Mouse (Mus musculus) midbrain, postnatal 0 days (tissue): ENCODE measurements around the gene Zswim8. TPM values are rescaled to one million over a fixed set of nuclear protein-coding genes. Genes with fewer than 3 reads are reported as not detected.

Experiments
- ATAC-seq: fragments of 200-750 bp; cut with Nextera tagmentation; 2 replicates; pipeline ENCODE4 v1.8.0; 2017; ENCODE audit warnings: moderate number of reproducible peaks, mild to moderate bottlenecking, moderate TSS enrichment, moderate library complexity; ENCODE audit not compliant: low FRiP score
- DNase-seq: peaks from one replicate; pipeline ENCODE4 v3.0.0-alpha.2; 2015; ENCODE audit warnings: low spot score
- H3K27ac ChIP-seq: fragments of 300-500 bp; sonication (generic); 2 replicates; pipeline ENCODE4 v1.5.1; 2014; ENCODE audit warnings: low read depth, mild to moderate bottlenecking, low read length, mixed read lengths
- H3K27me3 ChIP-seq: fragments of 300-500 bp; sonication (generic); 2 replicates; pipeline ENCODE4 v1.6.1; 2014; ENCODE audit warnings: low read length, control low read depth, mixed read lengths; ENCODE audit not compliant: insufficient read depth
- H3K36me3 ChIP-seq: fragments of 300-500 bp; sonication (generic); 2 replicates; pipeline ENCODE4 v1.6.1; 2014; ENCODE audit warnings: low read length, control low read depth, mixed read lengths; ENCODE audit not compliant: insufficient read depth
- H3K4me1 ChIP-seq: fragments of 300-500 bp; sonication (generic); 2 replicates; pipeline ENCODE4 v1.6.1; 2014; ENCODE audit warnings: mild to moderate bottlenecking, control low read depth, antibody characterized with exemption, low read length, mixed read lengths; ENCODE audit not compliant: insufficient read depth
- H3K4me2 ChIP-seq: fragments of 300-500 bp; sonication (generic); 2 replicates; pipeline ENCODE4 v1.6.1; 2014; ENCODE audit warnings: low read depth, mild to moderate bottlenecking, low read length, mixed read lengths; ENCODE audit not compliant: poor library complexity, severe bottlenecking
- H3K4me3 ChIP-seq: fragments of 300-500 bp; sonication (generic); 2 replicates; pipeline ENCODE4 v1.5.1; 2014; ENCODE audit warnings: low read depth, mild to moderate bottlenecking, low read length, moderate library complexity
- H3K9ac ChIP-seq: fragments of 300-500 bp; sonication (generic); replicated peaks from 2 replicates; pipeline ENCODE4 v1.6.1; 2014; ENCODE audit warnings: mild to moderate bottlenecking, low read length, moderate library complexity, mixed read lengths; ENCODE audit not compliant: poor library complexity, severe bottlenecking
- H3K9me3 ChIP-seq: fragments of 300-500 bp; sonication (generic); 2 replicates; pipeline ENCODE4 v1.6.1; 2016; ENCODE audit warnings: low read length, control low read depth
- CTCF ChIP-seq: IDR thresholded peaks from 2 replicates; pipeline ENCODE4 v1.5.1; 2016; ENCODE audit warnings: antibody characterized with exemption, mild to moderate bottlenecking
- WGBS: fragments of 180-500 bp; shearing (Covaris S2); extraction: QIAGEN DNeasy Blood & Tissue Kit; methylation state at CpG from one replicate; pipeline ENCODE4 v1.1.7; 2014; 5-methylcytosine and 5-hydroxymethylcytosine counted together
- polyA plus RNA-seq: library from polyadenylated mRNA; unstranded; fragments of >200 nt; fragmentation: Nextera tagmentation; extraction: Ambion mirVana; gene quantifications from 2 replicates; pipeline ENCODE4 v1.2.1, GENCODE M21; 2015
- total RNA-seq: library from RNA; depleted of rRNA; stranded (reverse); fragments of >200 nt; gene quantifications from 2 replicates; pipeline ENCODE4 v1.2.3, GENCODE M21; 2014

Zswim8 gene
- total and polyA plus RNA-seq, 2 experiments from 2014 or later: 37.8 to 183 TPM

DNA sequence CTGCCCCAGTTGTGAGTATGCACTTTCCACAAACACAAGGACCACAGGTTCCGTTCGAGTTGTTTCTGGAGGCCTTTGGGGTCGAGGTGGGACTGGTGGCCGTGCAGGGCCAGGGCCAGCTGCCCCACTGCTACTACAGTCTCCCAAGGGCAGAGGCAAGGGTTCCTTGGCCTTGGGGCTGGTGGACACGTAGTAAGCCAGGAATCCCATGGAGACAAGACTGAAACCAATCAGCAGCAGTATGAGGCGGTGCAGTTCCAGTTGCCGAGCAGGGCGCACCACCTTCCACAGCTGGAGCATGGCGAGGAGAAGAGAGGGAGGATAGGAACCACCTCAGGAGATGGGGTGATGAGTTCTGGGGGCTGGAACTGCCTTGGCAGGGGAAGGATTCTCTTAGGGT lies 22.5 kb downstream of the Zswim8 start:
- no peak for DNase-seq
- H3K36me3 ChIP-seq: peaks cover 50% of the 10 kb centered on the region
- WGBS: 90% methylated on average over 9 of the region's 9 CpGs

DNA sequence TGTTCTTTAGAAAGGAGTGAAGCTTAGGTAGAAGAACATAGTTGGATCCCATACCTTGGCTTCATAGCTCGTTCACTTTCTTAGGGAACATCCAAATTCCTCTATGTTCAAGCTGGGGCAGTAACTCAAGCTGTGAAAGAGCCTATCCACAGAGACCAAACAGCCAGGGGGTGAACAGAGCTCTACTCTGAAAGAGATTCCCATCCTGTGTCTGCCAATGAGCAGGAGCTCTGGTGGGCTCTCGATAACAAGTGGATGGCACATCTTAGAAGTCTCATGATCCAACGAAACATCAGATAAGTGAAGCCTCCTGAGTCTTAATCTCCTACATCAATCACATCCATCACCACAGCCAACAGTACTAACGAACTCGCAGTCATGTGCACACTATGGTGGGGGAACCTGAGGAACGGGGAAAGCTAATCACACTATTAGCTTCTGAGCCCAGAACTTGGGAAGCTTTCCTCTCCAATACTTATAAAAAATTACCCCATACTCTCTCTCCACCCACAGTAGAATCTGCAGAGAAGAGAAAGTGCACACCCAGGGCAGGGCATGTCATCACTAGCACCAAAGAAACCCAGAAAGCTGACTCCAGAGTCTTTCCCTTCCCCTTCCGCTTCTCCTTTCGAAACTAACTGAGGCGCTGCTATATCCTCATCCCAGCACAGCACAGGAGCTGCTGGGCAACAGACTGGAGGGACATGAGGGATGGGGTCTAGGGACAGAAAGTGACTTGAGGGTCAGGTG lies 23.7 kb downstream of the Zswim8 start:
- H3K4me2 ChIP-seq: no peak overlapping the region
- no peaks in the 10 kb centered on the region for H3K27me3 ChIP-seq
- H3K4me1 ChIP-seq: peaks cover 5% of the 10 kb centered on the region
- no peak overlapping the region for H3K27ac ChIP-seq
- H3K4me3 ChIP-seq: no peak overlapping the region
- ATAC-seq: no peak
- no peaks in the 10 kb centered on the region for H3K9me3 ChIP-seq
- H3K9ac ChIP-seq: 0 out of 2 replicates have a peak overlapping the region, but pooled peaks have one; percentile 13
- H3K36me3 ChIP-seq: peaks cover 42% of the 10 kb centered on the region
- TF ChIP-seq CTCF: no peak
- no peak for DNase-seq
- WGBS: 92% methylated on average over 9 of the region's 9 CpGs

More for the DNA sequence above, 22.5 kb downstream of the Zswim8 start:
- H3K4me1 ChIP-seq: peaks cover 5% of the 10 kb centered on the region
- no peak overlapping the region for H3K27ac ChIP-seq
- no peak overlapping the region for H3K4me2 ChIP-seq
- ATAC-seq: no peak
- TF ChIP-seq CTCF: no peak
- no peaks in the 10 kb centered on the region for H3K27me3 ChIP-seq
- H3K4me3 ChIP-seq: no peak overlapping the region
- no peak overlapping the region for H3K9ac ChIP-seq
- H3K9me3 ChIP-seq: no peaks in the 10 kb centered on the region

DNA sequence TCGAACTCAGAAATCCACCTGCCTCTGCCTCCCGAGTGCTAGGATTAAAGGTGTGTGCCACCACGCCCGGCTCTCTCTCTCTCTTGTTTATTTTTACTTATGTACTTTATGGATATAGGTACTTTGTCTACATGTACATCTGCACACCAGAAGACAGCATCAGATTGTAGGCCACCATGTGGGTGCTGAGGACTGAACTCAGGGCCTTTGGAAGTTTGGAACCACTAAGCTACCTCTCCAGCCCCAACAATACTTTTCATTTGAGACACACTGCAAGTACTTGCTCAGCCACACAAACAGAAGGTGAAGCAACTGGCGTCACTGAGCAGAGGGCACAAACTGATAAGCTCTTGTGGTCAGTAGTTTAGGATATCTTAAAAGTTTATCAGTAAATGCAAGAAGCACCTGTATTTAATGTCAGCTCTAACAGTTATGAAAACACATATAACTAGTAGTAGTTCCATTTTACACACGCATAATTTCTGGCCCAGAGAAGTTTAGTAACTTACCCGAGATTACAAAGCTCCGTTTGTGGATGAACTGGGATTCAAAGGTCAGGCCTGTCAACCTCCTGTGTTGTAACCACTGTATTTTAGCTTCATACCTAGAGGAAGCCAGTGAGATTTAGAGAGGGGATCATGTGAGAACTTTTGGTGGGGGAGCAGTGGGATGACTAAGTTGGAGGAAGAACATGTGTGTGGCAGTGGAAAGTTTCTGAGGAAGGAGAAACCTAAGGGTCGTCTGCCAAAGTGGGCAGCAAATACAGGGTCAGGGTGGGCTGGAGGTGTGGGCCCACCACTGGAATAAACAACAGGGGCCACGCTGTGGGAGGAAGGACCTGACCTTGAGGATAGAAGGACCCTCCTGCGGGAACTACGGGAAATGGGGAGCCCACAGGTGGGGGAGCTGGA lies 25.9 kb downstream of the Zswim8 start:
- Histone ChIP-seq H3K27me3 (no peaks in the 10 kb centered on the region), H3K4me2 (peak overlapping the region; percentile 88), H3K27ac (peak overlapping the region; percentile 83; the same call in 1 of the 2 replicates), H3K4me3 (peak overlapping the region; percentile 75), H3K4me1 (peaks cover 5% of the 10 kb centered on the region), H3K36me3 (peaks cover 45% of the 10 kb centered on the region), H3K9ac (peak overlapping the region; percentile 83), H3K9me3 (no peaks in the 10 kb centered on the region)
- no peak for DNase-seq
- ATAC-seq: no peak
- WGBS: 51% methylated on average over 12 of the region's 12 CpGs
- TF ChIP-seq CTCF: no peak

DNA sequence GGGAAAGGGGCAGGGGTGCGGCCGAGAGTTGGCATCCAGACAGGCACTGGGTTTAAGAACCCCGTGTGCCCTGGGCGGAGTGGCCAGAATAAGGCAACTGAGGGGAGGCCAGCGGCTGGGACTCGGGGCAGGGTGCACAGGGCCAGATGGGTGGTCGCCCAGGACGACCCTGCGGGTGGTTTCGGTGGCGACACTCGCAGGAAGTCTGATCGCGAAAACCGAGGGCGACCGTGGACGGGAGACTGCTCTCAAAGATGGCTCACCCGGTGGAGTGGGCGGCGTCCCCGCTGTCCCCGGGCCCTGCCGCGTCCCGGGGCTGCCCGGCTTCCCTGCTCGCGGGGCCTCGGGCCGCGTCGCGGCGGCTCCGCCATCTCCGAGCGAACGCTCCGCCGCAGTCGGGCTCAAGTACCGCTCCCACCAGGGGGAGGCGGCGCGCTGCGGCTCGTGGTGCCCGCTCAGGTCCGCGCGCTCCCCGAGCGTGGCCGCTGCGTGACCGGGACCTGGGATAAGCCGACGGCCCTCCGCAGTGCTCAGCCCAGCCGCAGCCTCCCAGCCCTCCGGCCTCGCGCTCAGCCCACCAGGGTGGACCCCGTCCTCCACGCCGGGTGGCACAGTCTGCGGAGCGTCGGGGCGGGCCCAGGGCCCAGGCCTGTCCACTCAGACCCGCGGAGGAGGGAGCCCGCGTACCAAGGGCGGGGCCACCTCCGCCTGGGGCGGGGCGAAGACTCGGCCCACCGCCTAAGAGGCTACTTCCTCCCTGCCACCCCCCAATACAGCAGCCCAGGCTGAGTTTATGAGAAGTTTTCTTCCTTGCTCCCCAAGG lies 26.8 kb downstream of the Zswim8 start, which contains the start of gene Ndst2:
TSS of gene Ndst2 (minus strand) at position 611 of the 823 bp plus-strand sequence.
- Histone ChIP-seq H3K27ac (peak within 1 kb of the TSS; percentile 83), H3K27me3 (no peaks in the 10 kb centered on the region), H3K4me1 (peaks cover 5% of the 10 kb centered on the region), H3K9ac (peak within 1 kb of the TSS; percentile 83), H3K9me3 (no peaks in the 10 kb centered on the region), H3K4me2 (peak within 1 kb of the TSS; percentile 88), H3K4me3 (peak within 1 kb of the TSS; percentile 75), H3K36me3 (peaks cover 45% of the 10 kb centered on the region)
- DNase-seq: peak; percentile 92
- WGBS: under 1% methylated on average over 43 of the region's 81 CpGs
- peak; percentile 39 for TF ChIP-seq CTCF
- peak; percentile 95 for ATAC-seq

DNA sequence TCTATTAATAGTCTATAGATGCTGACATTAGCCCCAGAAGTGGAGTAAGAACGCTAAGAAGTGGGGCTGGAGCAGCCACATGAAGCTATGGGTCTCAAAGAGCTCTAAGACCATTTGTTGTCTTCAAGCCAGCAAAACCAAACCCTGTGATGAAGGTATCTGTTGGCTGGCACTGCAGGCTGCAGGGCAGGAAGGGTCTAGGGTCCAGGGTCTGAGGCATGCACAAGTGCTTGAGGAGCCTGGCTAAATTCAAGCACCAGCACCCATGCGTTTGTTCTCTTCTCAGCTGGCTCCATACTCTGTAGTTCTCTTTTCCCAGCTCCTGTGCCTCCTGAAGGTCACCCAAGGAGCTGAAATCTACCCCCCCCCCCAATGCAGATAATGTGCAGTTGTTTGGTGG lies 27.7 kb downstream of the Zswim8 start:
- peaks cover 5% of the 10 kb centered on the region for H3K4me1 ChIP-seq
- no peaks in the 10 kb centered on the region for H3K27me3 ChIP-seq
- no peak overlapping the region; the same call in 1 of the 2 replicates for H3K4me2 ChIP-seq
- 0 out of 2 replicates have a peak overlapping the region, but pooled peaks have one; percentile 43 for H3K27ac ChIP-seq
- 69% methylated on average over 2 of the region's 2 CpGs for whole genome bisulfite sequencing
- peaks cover 45% of the 10 kb centered on the region for H3K36me3 ChIP-seq
- no peak for TF ChIP-seq CTCF
- no peaks in the 10 kb centered on the region for H3K9me3 ChIP-seq
- no peak overlapping the region for H3K9ac ChIP-seq
- H3K4me3 ChIP-seq: no peak overlapping the region
- DNase-seq (no peak), ATAC-seq (no peak)
